Mouse (Mus musculus) ES-E14 (cell line): Measurements from ENCODE around the gene Abhd5.

Experiments used
- CHD2 ChIP-seq: IDR thresholded peaks from 2 replicates; pipeline ENCODE4 v1.6.1; 2014; ENCODE audit warnings: mild to moderate bottlenecking, low read depth, low read length, inconsistent platforms
- HCFC1 ChIP-seq: IDR thresholded peaks from 2 replicates; pipeline ENCODE4 v1.6.1; 2012; ENCODE audit warnings: low read length, inconsistent platforms, borderline replicate concordance; ENCODE audit not compliant: insufficient read depth
- MAFK ChIP-seq: IDR thresholded peaks from 2 replicates; pipeline ENCODE4 v1.6.1; 2014; ENCODE audit warnings: mild to moderate bottlenecking, low read depth, low read length, inconsistent platforms; ENCODE audit not compliant: insufficient read depth

DNA sequence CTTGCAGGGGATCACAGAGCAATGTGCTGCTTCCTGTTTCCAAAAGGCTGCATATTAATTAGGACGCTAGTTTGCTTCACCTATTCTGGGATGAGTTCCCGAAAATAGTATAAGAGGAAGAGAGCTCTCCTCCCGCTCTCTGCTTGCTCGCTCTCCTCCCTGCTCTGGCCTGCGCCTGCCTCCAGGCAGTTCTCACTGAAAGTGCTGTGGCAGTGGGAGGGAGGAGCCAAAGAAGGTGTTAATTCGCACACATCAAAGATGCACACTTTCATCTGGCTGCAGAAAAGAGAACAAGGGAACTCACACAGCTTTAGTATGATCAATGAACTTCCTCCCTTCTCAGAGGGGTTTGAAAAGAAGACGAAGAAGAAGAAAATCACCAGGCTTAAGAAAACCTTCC, 47.3 kb downstream of the Abhd5 start:
- TF ChIP-seq CHD2 (no peak), MAFK (no peak), HCFC1 (no peak)
